Mouse (Mus musculus) embryonic fibroblast, embryonic 13.5 days (primary cell): ENCODE results near the gene Trp73. TPM values are rescaled to one million over a fixed set of nuclear protein-coding genes. Genes with fewer than 3 reads are reported as not detected.

Experiments
- H3K27ac ChIP-seq: 2 replicates; pipeline ENCODE4 v1.5.1; 2012; ENCODE audit warnings: low read length, control low read depth, inconsistent platforms; ENCODE audit not compliant: insufficient read depth
- H3K4me1 ChIP-seq: 2 replicates; pipeline ENCODE4 v1.6.1; 2011; ENCODE audit warnings: low read length; ENCODE audit not compliant: control insufficient read depth, insufficient read depth
- H3K4me3 ChIP-seq: 2 replicates; pipeline ENCODE4 v1.5.1; 2011; ENCODE audit warnings: mild to moderate bottlenecking, control low read depth, low read length; ENCODE audit not compliant: insufficient read depth
- CTCF ChIP-seq: IDR thresholded peaks from 2 replicates; pipeline ENCODE4 v1.5.1; 2011; ENCODE audit warnings: mild to moderate bottlenecking, control low read depth, low read length, moderate library complexity, borderline replicate concordance; ENCODE audit not compliant: insufficient read depth
- POLR2A ChIP-seq: IDR thresholded peaks from 2 replicates; pipeline ENCODE4 v1.6.1; 2011; ENCODE audit warnings: low read depth, mild to moderate bottlenecking, control low read depth, low read length, moderate library complexity
- polyA plus RNA-seq: library from polyadenylated mRNA; stranded (reverse); fragments of >200 nt; gene quantifications from 2 replicates; pipeline ENCODE4 v1.2.4, GENCODE M21; 2011; ENCODE audit warnings: low read depth; ENCODE audit not compliant: missing spikeins, insufficient read length

The Trp73 gene
- polyA plus RNA-seq, 1 experiment: not detected

DNA sequence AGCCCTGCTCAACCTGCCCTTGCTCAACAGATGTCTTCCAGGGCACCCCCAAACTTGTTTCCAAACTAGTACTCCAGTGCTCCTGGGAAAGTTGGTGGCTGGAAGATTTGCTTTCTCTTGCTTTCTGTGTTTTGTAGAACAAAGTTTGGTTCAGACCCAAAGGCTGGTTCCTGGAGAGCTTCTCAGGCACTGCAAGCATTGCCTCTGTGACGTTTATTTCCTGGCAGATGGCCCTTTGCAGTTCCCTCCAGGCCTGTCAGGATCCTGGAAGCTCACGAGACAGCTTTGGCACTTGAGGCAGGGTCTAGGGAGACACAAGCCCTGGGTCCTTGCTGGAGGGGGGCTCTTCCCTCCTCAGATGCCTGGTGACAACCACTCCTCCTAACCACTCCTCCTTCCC lies 83.3 kb downstream of the Trp73 start:
- Histone ChIP-seq H3K4me3 (no peak overlapping the region), H3K27ac (peak overlapping the region; percentile 41; the same call in 1 of the 2 replicates), H3K4me1 (peaks cover 11% of the 10 kb centered on the region)
- no peak for TF ChIP-seq CTCF
- TF ChIP-seq POLR2A: no peak

DNA sequence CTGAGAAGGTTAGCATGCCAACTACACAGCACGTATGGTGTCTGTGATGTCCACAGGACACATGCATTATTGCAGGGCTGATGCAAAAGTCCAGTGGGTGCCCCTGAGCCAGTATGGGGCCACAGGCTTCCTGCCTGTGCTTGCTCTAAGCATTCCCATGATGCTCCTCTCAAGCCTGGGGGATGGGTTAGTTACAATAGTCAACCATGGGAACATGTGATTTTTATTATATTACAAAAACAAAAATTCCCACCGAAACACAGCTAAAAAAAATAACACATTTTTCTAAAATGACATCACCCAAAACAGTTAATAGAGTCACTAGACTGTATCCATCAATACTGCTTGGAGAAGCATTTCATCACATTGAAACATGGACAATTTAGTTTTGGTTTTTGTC lies 84.0 kb downstream of the Trp73 start:
- TF ChIP-seq CTCF (no peak), POLR2A (no peak)
- peaks cover 11% of the 10 kb centered on the region for H3K4me1 ChIP-seq
- H3K4me3 ChIP-seq: no peak overlapping the region
- H3K27ac ChIP-seq: peak overlapping the region; percentile 41

DNA sequence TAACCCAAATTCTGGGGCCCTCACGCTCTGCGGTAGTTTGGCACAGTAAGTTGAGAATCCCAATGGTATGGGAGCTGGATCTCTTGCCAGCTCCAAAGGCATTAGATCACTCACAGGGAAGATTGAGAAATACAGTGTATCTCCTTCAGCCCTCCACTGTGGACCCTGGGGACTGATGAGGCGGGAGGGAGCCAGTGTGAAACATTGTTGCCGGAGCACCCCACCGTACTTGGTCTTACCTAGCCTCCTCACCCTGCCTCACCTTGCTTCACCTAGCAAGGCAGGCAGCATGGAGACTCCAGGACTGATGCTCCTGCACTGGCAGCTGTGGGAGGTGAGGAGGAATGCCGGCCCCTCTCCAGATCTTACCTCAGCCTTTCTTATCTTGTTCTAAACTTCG lies 84.5 kb downstream of the Trp73 start:
- TF ChIP-seq CTCF: no peak
- TF ChIP-seq POLR2A: no peak
- H3K27ac ChIP-seq: peak overlapping the region; percentile 32
- H3K4me3 ChIP-seq: no peak overlapping the region
- peaks cover 11% of the 10 kb centered on the region for H3K4me1 ChIP-seq

DNA sequence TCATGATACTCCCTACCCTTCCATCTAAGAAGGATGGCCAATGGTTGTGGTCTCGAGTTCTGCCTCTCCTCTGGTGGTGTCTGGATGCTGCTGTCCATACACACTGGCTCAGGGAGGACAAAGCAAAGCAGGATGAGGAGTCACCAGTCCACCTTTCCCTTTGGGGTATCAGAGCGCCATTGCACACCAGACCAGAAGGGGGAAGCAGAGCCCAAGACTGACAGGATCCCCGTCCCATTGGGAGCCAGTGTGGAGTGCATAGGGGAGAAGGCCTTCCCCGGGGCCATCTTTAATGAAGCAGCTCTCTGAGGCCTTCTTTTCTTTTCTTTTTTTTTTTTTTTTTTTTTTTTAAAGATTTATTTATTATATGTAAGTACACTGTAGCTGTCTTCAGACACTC lies 86.9 kb downstream of the Trp73 start:
- TF ChIP-seq POLR2A (no peak), CTCF (no peak; the same call in 1 of the 2 replicates)
- peaks cover 11% of the 10 kb centered on the region for H3K4me1 ChIP-seq
- no peak overlapping the region for H3K4me3 ChIP-seq
- no peak overlapping the region for H3K27ac ChIP-seq

DNA sequence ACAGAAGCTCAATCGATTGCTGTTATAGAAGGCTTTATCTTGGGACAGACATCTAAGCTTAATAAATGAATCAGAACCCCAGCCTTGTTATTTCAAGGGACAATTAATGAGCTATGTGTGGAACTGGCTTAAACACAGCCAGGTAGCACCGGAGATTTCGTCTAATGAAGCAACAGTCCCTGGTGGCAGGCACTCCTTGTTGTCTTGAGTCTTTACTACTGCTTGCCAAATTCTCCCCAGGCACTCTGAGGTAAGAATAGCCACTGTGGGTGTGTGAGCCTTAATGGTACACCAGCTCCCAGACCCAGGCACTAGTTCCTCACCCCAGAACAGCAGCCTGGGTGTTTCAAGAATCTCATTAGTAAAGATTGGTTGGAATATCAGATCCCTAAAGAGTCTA lies 88.6 kb downstream of the Trp73 start:
- H3K4me1 ChIP-seq: peaks cover 6% of the 10 kb centered on the region
- H3K27ac ChIP-seq: no peak overlapping the region
- TF ChIP-seq POLR2A (no peak), CTCF (no peak)
- H3K4me3 ChIP-seq: no peak overlapping the region

DNA sequence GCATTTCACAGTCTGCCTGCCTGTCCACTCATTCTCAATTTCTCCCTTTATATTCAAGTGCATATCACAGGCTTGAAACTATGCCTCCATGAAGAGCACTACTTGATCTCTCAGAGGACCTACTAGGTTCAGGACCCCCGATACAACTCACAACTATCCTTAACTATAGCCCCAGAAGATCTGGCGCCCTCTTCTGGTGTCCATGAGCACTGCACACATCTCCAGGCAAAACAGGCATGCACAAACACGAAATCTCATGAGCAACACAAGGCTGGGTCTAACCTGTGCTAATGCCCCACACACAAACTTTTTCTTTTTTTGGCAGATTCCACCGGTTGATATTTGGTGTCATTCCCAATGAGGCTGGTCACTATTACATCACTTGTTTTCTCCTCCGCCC lies 94.2 kb downstream of the Trp73 start:
- no peak overlapping the region for H3K27ac ChIP-seq
- H3K4me1 ChIP-seq: no peaks in the 10 kb centered on the region
- TF ChIP-seq POLR2A: no peak
- TF ChIP-seq CTCF: no peak
- no peak overlapping the region for H3K4me3 ChIP-seq

DNA sequence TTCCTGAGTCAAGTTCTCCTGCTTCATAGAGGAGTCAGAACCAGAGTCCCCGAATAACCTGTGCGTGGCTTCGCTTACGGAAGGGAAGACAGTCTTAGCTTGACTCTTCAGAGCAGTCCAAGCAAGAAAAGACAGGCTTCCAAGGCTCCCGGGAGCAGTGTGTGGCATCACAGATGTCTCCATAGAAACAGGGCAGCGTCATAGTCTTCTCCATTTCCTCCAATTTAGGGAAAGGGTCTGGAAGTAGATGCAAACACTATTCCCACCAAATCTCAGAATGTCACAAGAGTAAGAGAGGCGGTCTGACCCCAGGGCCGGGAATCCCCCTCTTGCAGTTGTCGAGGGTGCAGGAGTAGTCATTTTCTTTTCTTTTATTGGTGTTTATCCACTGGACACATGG lies 97.4 kb downstream of the Trp73 start, which contains the start of gene Ccdc27:
Gene Ccdc27, minus strand, starts transcription at position 101 of the 400 bp plus-strand sequence.
- H3K27ac ChIP-seq: no peak within 1 kb of the TSS
- no peak for TF ChIP-seq POLR2A
- TF ChIP-seq CTCF: no peak
- no peaks in the 10 kb centered on the region for H3K4me1 ChIP-seq
- no peak within 1 kb of the TSS for H3K4me3 ChIP-seq

DNA sequence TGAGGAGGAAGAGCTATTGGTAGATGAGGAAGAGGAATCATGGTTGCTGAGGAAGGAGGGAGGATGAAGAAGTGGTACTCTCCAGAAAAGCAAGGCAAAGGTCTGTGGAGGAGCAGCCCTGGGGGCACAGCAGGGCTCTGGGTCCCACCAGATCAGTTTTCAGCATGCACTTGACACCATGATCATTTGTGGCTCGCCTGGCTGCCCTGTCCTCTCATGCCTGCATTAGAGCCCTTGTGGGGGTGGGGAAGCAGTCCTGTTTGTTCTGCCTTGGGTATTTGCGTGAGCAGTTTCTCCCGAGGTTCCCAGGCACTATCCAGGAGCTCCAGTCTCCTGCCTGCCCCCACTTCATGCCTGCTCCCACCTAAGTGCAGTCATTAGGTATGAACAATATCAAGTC lies 102.9 kb downstream of the Trp73 start:
- no peak overlapping the region for H3K4me3 ChIP-seq
- H3K27ac ChIP-seq: no peak overlapping the region
- no peak for TF ChIP-seq POLR2A
- TF ChIP-seq CTCF: no peak
- H3K4me1 ChIP-seq: no peaks in the 10 kb centered on the region

DNA sequence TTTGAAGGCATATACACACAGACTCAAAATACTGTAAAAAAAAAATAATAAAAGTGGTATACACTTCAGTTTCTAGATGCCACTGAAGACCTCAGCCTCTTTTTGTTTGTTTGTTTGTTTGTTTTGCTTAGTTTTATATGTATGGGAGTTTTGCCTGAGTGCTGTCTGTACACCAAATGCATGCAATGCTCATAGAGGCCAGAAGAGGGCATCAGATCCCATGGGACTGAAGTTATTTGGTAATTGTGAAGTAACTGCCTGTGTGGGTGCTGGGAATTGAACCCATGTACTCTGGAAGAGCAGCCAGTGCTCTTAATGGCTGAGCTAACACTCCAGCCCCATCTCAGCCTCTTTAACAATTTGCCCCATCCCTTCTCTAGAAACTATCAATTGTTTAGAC lies 111.4 kb downstream of the Trp73 start:
- Histone ChIP-seq H3K27ac (no peak overlapping the region), H3K4me1 (no peaks in the 10 kb centered on the region), H3K4me3 (no peak overlapping the region)
- TF ChIP-seq POLR2A (no peak), CTCF (no peak)

DNA sequence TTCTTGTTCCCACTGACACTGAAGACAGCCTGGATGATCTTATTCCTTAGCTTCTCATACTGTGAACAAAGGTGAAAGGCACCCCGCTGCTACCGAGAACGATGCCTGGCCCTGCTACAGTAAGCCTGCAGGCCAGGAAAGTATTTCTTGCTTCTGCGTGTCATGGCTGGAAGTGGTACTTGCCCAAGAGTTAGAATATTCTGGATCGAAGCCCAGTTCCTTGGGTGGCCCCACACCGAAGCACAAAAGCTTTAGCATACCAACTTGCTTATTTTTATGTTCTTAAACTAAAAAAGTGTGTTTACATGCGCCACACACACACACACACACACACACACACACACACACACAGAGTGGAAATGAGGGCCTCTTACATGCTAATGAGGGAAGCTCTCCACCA lies 111.9 kb downstream of the Trp73 start:
- H3K27ac ChIP-seq: no peak overlapping the region
- no peak for TF ChIP-seq CTCF
- TF ChIP-seq POLR2A: no peak

DNA sequence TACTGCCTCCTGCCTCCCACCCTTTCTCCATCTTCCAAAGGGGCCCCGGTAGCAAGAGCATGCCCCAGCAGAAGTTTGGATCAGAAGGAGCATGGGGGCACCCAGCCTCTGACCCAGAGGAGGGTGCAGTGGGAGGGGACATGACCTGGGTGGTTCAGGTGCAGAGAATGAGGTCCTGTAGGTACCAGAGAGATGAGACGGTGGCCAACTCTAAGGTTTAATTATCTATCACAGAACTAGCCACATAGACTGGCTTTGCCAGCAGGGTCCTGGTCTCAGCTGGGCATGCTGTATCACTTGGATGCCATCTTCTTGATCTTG lies 113.6 kb downstream of the Trp73 start:
- no peak overlapping the region for H3K4me3 ChIP-seq
- no peaks in the 10 kb centered on the region; the same call in 1 of the 2 replicates for H3K4me1 ChIP-seq
- no peak for TF ChIP-seq CTCF
- TF ChIP-seq POLR2A: no peak
- no peak overlapping the region for H3K27ac ChIP-seq

More for the DNA sequence above, 111.9 kb downstream of the Trp73 start:
- Histone ChIP-seq H3K4me1 (no peaks in the 10 kb centered on the region), H3K4me3 (no peak overlapping the region)
